Mouse (Mus musculus) gastrocnemius, postnatal 36 days (tissue): ENCODE results near the gene Usp12. TPM values are rescaled to one million over a fixed set of nuclear protein-coding genes. Genes with fewer than 3 reads are reported as not detected.
"Not testable (repeated sequence)": the region's sequence is repeated elsewhere in the genome, so short reads cannot be mapped to it uniquely, and the experiment has no call there.

Experiments
- DNase-seq, 2 experiments: peaks; one replicate each; pipeline ENCODE4 v3.0.0; 2022
- intact Hi-C: fragments of 180-260 bp; cut with DNase I; formaldehyde crosslinking; loops from one replicate; pipeline ENCODE4 v1.15.1; 2025
- total RNA-seq, 2 experiments: library from RNA; stranded (reverse); gene quantifications; 2 replicates each; pipeline ENCODE4 v1.2.3; 2021

Gene Usp12
- total RNA-seq, 2 experiments from 2014 or later = 15.9 to 16.8 TPM

GRCm38 (mm10) chr5:146757921-146758320 lies 36.9 kb downstream of the Usp12 start:
- no peak for DNase-seq
- intact Hi-C loops = no loop called here

DNA sequence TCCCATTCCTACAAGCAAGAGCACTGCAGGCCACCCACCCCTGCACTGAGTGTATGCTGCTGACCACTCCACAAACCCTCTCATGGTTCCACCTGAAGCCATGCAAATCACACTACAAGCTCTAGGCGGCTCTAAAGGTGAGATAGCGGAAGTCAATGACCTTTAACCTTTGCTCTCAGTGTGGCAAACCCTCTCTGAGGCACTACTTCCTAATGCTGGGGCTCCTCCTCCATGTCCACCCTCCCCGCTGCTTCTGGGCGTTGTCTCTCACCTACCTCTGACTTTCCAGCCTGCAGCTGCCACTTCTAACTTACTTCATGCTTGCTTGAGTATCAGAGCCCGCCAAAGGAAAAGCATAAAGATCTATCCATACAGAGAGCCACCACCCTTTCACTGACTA lies 37.5 kb downstream of the Usp12 start:
- intact Hi-C loops = no loop called here

GRCm38 (mm10) chr5:146753181-146753580 lies 41.6 kb downstream of the Usp12 start:
- no peak for DNase-seq
- intact Hi-C loops = no loop called here

More for the DNA sequence above, 37.5 kb downstream of the Usp12 start:
- DNase-seq = no peak

DNA sequence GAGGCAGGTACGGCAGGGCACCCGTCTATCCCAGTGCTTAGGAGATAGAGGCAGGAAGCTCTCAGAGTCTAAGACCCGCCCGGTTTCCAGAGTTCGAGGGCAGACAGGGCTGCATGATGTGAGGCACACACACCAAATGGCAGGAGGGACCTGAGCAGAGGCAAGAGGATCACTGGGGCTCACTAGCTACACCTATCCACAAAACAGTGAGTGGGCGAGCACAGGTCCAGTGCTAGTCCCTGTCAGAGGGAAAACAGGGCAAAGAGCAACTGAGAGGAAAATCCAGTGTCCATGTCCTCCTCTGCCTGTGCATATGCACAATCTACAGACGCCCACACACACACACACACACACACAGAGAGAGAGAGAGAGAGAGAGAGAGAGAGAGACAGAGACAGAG lies 43.8 kb downstream of the Usp12 start:
- DNase-seq = no peak
- intact Hi-C loops = no loop called here

GRCm38 (mm10) chr5:146750273-146750672 lies 44.5 kb downstream of the Usp12 start:
- intact Hi-C loops = no loop called here
- peak in 1 of 2 experiments; percentile 18 for DNase-seq

DNA sequence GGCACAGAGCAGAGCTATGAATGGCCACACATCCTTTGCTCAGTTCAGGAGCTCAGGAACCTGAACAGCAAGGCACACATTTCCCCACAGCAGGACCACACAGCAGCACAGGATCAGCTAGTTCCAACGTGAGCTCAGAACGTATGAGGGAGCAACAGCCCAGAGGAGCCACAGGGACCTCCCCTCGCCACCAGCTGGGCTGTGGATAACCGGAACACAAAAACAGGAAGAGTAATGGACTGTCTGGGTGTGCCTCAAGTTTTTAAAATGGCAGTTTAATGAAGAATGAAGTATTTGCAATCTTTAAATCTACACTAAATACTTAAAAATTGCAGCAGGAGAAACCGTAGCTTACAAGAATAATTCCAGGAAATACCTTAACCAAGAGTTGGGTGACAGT lies 44.9 kb downstream of the Usp12 start:
- intact Hi-C loops = no loop called here
- DNase-seq = no peak

DNA sequence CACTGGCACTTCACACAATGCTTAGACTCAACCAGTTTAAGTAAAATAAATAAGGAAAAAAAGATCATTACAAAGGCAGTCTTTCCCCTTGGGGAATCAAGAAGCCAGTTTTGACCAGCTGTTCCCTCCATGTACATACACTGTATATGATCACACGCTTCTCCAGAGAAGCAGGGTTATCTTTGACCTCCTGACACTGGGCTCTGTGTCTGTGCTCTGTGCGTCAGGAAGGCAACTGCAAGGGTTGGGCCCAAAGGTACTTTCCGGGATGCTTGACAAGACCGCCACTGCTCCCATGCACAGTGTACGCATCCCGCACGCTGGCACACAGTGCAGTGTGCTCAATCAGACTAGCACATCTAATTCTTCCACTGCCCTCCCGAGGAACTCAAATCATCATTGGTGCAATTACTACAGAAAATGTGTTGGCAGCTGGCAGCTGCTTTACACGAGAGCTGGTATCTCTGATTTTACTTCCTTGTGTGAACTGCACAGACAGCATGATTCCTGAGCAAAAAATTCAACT lies 57.8 kb downstream of the Usp12 start:
- intact Hi-C loops = no loop called here
- no peak for DNase-seq

DNA sequence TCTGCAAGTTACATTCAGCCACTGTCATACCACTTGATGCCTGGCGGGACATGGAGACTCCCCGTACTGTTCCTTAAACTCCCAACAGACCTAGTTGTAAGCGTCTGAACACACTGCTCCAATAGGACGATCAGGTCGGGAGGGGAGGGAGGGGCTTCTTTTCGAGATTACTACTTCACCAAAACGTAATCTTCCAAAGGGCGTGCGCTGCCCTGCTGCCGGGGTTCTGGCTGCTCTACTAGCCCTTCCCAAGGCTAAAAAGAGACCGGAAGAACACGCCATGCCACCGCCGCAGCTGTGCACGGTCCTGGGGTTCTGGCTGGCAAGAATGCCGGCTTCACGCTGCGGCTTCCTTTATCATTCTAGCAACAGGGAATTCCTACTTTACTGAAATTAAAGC lies 58.5 kb downstream of the Usp12 start:
- intact Hi-C loops = no loop called here
- no peak for DNase-seq

- intact Hi-C loops = not testable (repeated sequence)
These were observed 59.8 kb downstream of the Usp12 start for GRCm38 (mm10) chr5:146735054-146735453.

DNA sequence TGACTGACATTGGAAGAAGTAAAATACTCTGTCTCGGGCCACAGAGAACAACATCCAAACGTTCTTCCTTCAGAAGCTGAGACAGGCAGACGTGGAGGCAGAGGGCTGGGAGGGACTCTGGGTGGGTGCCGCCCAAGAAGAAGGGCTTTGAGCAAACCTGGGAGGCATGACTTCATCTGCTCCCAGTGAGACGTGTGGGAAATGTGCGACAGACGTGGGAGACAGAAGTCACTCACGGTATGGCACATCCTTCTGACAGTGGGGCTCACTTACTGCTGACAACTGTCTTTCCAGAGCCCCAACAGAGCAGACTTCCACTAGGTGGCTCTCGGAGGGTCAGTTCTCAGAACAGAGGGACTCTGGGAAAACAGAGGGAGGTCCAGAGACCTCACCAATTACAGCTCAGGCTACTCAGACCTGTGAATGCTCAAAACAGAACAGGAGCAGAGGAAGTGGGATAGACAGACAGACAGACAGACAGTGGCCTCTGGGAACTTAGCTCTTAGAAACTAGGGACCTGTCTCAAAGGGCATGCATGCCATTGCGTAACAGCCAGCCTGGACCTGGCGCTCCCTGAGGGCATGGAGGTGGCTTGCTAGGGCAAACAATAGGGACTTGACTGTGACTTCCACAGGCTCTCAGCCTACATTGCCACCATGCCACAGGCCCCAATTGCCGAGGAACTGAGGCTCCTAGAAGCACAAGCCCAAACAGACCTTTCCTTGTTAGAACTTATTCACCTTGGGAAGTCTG lies 60.7 kb downstream of the Usp12 start:
- intact Hi-C loops = no loop called here

More at GRCm38 (mm10) chr5:146735054-146735453, 59.8 kb downstream of the Usp12 start:
- DNase-seq = not testable (repeated sequence)

DNA sequence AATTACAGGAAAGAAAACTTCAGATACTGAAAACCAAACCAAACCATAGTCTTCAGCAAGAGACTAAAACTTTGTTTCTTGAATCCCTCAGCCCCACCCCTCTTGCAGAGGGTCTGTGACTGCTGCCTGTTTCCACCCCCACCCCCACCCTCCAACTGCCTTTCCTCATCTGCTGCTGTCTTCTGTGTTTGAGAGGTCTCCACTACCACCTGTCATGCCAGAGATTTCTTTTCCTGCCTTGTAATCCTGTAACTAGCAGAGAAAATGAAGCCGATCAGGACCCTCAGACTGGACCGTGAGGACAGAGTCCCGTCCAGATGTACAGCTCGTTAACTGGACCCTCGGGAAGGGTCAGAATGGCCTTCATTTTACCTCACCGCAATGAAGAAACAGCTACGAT lies 61.4 kb downstream of the Usp12 start:
- DNase-seq = no peak
- intact Hi-C loops = no loop called here

More for the DNA sequence above, 60.7 kb downstream of the Usp12 start:
- DNase-seq = no peak

- no peak for DNase-seq
- intact Hi-C loops = no loop called here
These were observed 67.8 kb downstream of the Usp12 start for GRCm38 (mm10) chr5:146727006-146727405.

GRCm38 (mm10) chr5:146724956-146725355 lies 69.8 kb downstream of the Usp12 start:
- DNase-seq = no peak
- intact Hi-C loops = no loop called here

DNA sequence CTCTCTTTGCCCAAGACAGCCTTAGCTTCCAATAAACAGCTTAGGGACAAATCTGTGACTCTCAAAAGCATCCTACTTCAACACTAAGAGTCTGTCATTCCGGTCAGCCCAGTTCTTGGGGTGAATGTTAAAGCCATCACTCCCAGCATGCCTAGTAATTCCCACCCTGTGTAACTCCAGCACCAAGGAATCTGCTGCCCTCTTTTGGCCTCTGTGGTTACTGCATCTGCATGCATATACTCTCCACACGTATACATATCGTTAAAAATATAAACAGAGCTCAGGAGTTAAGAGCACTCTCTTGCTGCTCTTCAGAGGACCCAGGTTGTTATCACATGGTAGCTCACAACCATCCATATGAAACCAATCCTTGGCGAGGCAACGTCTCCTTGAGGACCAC lies 71.4 kb downstream of the Usp12 start:
- intact Hi-C loops = no loop called here
- no peak for DNase-seq

DNA sequence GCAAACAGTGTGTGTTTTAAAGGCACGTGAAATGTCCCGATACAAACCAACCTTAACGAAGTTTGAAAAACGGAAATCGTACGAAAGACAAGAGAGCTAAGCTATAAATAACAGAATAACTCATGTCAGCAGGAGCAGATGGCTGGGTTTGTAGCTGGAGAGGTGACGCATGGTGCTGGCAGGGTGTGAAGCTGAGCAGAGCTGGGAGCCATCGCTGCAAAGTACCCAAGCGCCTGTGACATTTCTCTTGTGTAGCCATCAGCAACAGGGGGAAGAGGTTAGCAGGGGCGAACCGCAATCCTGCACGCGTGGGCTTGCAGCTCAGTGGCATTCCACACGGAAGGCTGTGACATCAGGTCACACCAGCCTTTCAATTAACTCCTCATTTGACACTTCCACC lies 72.6 kb downstream of the Usp12 start:
- intact Hi-C loops = no loop called here
- no peak for DNase-seq

DNA sequence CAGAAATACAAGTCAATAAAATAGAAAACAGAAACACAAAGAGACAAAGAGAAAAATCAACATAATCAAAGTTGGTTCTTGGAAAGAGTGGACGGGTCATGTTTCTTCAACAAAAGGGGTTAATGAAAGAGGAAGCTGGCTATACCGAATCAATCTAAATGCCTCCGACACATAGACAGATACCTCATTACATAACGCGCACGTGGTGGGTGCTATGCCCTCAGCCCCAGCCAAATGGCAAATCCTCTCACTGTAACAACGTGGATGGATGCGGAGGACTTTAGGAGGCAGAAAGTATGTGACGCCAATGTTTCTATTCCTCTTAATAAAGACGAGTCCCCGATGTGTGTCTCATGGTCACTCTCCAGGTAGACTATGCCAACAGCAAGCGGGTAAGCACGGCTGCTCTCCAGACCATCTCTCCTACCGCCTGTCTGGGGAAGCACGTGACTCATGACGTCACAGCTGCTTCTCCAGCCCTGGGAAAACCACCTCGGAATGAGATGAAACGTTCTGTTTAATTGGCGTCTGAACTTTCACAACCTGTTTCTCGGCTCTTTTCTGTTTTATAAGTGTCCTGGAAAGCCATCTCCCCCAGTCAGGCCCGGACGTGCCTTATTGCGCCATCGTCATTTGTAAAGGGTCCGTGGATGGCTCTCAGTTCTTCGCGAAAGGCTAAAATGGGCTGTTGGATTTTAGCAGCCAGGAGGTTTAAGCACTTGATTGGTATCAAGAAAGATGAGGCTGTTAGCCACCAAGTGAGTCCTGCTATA lies 75.0 kb downstream of the Usp12 start:
- DNase-seq = no peak
- intact Hi-C loops = no loop called here

DNA sequence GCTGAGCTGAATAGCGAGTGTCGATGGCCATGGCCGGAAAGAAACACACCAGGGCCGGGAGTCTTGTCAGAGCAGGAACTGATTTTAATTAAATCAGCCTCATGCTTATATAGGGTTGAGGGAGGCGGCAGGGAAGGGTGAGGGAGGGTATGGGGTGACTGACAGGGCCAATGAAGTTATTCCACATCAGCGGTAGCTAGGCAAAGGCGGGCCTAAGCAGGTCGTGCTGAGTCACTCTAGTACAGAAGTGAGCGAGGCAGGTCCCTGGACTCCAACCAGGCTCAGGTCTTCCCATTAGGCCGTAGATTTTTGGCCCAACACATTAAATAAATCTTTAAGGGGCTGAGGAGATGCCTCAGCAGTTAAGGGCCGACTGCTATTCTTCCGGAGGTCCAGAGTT lies 81.0 kb downstream of the Usp12 start:
- intact Hi-C loops = no loop called here
- DNase-seq = no peak

DNA sequence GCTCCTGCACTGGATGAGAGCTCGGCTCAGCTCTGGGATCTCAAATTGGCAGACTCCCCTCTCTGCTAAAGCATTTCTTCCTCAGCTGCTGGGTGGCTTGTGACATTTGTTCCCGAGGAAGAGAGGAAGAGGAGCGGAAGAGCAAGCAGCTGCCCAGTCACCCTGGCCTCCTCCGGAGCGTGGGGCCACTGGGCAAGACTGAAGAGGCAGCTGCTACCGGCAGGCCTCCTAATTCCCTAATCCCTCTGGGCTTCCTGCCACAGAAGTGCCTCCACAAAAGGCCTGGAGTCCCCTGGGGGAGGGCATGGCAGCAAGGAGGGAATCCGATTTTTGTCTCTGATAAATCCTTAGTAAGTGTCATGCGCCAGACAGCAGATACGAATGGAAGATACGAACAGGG lies 81.7 kb downstream of the Usp12 start:
- intact Hi-C loops = no loop called here
- DNase-seq = no peak

- DNase-seq = no peak
- intact Hi-C loops = no loop called here
These were observed 82.4 kb downstream of the Usp12 start for GRCm38 (mm10) chr5:146712282-146712918.

DNA sequence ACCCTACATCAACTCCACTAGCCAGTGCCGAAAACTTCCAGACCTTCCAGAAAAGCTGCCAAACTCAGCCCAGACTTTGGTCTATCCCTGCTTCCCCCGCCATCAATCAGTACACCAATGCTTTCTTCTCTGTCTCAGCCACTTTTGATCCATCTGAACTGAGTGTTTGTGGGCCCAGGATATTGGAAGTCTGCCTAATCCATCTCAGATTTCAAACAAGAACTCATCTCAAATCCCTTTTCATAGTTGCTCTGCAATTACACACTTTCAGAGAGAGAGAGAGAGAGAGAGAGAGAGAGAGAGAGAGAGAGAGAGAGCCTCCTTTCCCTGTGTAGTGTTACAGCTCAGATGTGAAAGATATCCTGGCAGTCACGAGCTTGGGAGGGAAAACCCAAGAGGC lies 85.4 kb downstream of the Usp12 start:
- no peak for DNase-seq
- intact Hi-C loops = loop anchor here (5.0 to 10.0 kb wide), 3 partner anchors 133 to 608 kb away; no protein-coding TSS in a partner anchor

- peak; percentile 70 to 84 for DNase-seq
- intact Hi-C loops = loop anchor here (1.0 to 10.0 kb wide), 4 partner anchors 136 to 611 kb away; no protein-coding TSS in a partner anchor
These were observed 88.9 kb downstream of the Usp12 start for GRCm38 (mm10) chr5:146705815-146706408.
